Mouse (Mus musculus) erythroid progenitor cell, adult 5-6 weeks (primary cell): ENCODE data around the gene Dgkh. TPM values are rescaled to one million over a fixed set of nuclear protein-coding genes. Genes with fewer than 3 reads are reported as not detected.
"Not testable (repeated sequence)": the region's sequence is repeated elsewhere in the genome, so short reads cannot be mapped to it uniquely, and the experiment has no call there.

Experiments
- ATAC-seq: replicated peaks from 2 replicates; pipeline ENCODE4 v1.8.0; 2016; ENCODE audit warnings: moderate number of reproducible peaks, mild to moderate bottlenecking, moderate TSS enrichment, inconsistent platforms; ENCODE audit not compliant: poor library complexity, low FRiP score, severe bottlenecking
- total RNA-seq, 2 experiments: library from RNA; stranded (forward) in 1 of 2; stranded (reverse) in 1 of 2; fragments of 150-400 nt in 1 of 2; fragments of 186-747, 209-891 nt in 1 of 2; gene quantifications; 2 replicates each; pipeline versions ENCODE4 v1.2.3 to v1.2.4; 2015 to 2017; ENCODE audit warnings: low replicate concordance in 2 of 2

Dgkh gene
- total RNA-seq (2015; ENCODE audit: low replicate concordance) (0.84 and 1.1 TPM in 2 replicates), total RNA-seq (2017; ENCODE audit: low replicate concordance) (0.90 and 3.6 TPM in 2 replicates)

GRCm38 (mm10) chr14:78732617-78733312 lies at the start of gene Dgkh:
TSS of gene Dgkh (minus strand) at chr14:78732776.
- ATAC-seq: no peak

DNA sequence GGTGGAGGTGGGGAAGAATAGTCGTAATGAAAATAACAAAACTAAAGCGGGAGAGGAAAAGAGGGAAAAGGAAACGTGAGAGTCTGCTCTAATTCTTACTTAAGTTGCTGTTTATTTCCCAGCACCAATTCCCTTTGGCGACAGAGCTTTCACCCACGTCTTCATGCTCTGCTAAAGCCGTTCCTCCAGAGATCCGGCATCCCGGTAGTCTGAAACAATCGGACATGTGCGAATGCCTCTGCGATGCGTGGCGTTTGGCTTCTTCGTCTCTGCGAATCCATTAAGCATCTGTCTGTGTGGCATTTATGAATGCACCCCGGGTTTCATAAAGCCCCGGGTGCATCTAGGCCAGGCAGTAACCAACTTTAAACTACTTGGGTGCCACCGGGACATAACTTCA lies 44.6 kb upstream of the Dgkh start:
- ATAC-seq: no peak

DNA sequence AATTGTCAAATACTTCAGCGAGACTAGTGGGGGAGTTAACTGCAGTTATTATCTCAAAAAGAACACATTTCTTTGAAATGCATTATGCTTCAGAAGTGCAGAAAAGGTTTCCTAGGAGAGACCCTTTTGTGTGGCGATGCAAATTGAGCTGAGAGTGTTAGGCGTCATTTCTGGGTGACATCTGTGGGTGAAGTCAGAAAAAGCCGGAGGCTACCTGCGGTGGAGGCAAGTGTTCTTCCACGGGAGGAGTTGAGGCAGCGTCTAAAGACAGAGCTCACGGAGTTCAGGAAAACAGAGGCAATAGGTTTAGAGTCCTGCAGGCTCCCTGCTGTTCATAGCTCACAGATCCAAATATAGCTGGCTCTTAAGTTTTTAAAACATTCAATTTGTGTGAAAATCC lies 44.1 kb upstream of the Dgkh start:
- ATAC-seq: no peak

- no peak for ATAC-seq
Measured at GRCm38 (mm10) chr14:78775699-78776098, 43.1 kb upstream of the Dgkh start.

- ATAC-seq: no peak
Measured at GRCm38 (mm10) chr14:78775226-78775625, 42.6 kb upstream of the Dgkh start.

DNA sequence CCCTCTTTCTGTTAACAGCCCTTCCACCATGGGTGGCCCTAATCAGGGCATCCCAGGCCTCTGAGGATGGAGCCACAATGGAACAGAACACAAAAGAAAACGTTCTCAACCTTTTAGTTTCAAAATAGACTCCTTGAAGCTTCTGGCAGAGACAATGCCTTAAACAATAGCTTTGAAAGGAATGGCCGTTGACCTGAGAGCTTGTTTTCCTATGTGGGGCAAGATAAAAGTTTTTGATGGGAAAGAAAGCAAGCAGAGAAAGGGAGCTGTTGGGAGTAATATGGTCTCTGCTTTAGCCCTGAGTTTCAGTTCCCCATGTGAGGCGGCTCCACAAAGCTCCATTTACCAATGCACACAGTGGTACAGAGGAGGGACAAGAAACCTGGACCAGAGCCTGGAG lies 37.9 kb upstream of the Dgkh start:
- no peak for ATAC-seq

GRCm38 (mm10) chr14:78761064-78761463 lies 28.5 kb upstream of the Dgkh start:
- no peak for ATAC-seq

GRCm38 (mm10) chr14:78759491-78759890 lies 26.9 kb upstream of the Dgkh start:
- ATAC-seq: no peak

GRCm38 (mm10) chr14:78755316-78755715 lies 22.7 kb upstream of the Dgkh start:
- ATAC-seq: no peak

GRCm38 (mm10) chr14:78748692-78749091 lies 16.1 kb upstream of the Dgkh start:
- no peak for ATAC-seq

DNA sequence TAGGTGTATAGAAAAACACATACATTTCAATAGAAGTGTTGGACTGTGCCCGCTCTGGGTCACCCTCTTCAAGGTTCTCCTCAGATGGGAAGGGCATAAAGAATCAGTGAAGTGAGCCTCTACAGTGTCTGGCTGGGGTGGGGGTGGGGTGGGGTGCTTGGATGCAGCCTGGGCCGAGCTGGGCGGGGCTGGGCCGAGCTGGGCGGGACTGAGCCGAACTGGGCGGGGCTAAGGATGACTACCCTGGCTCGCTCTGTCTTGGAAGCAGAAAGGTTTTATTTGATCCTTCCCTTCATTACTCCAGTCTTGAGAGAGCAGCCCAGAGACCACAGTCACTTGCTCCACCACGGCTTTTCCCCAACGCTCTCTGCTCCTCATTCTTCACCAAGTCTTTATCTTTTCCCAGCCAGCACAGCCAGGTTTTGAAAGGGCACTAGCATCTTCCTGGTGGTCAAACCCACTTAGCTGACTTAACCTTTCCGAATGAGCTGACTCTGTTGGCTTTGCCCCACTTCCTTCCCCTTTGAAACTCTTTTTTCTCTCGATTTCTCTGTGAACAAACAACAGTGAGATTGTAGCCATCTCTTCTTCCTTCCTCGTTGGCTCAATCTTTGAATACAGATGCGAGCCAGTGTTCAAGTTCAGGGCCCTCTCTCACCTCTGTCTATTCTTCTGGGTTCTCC lies 15.5 kb upstream of the Dgkh start:
- ATAC-seq: no peak

- ATAC-seq: no peak
Measured at GRCm38 (mm10) chr14:78747454-78747853, 14.9 kb upstream of the Dgkh start.

GRCm38 (mm10) chr14:78734605-78735004 lies 2.0 kb upstream of the Dgkh start:
- no peak for ATAC-seq

GRCm38 (mm10) chr14:78734203-78734602 lies 1.6 kb upstream of the Dgkh start:
- ATAC-seq: not testable (repeated sequence)

- no peak for ATAC-seq
Measured at GRCm38 (mm10) chr14:78733366-78734076, 945 bp upstream of the Dgkh start.

DNA sequence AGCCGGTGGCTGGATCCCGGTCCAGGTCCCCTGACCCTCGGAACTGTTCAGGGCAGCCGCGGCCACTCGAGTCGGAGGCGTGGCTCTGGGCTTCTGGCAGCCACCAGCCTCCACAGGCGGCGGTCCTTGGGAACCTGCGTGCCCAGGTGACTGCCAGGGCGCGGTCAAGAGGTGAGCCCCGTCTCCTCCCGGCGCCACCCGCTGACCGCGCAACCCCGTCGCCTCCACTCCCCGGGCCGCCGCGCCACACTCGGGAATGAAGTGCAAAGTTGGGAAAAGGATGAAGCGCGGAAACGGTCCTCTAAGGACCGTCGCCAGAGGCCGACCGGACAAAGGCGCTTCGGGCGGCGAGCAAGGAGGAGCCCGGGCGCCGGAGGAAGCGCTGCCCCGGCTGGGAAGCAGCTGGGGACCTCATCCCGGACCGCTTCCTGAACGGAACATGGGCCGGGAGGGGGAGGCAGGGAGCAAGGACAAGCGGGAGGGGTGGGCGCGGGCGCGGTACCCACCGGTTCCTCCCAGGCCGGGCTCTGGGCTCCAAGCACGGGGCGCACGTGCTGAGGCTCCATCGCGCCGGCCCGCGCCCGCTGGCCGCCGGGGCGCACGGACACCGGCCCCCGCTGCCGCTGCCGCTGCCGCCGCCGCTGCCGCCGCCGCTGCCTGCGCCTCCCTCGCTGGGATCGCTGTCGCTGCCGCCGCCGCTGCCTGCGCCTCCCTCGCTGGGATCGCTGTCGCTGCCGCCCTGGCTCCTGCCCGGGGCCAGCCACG lies 542 bp downstream of the Dgkh start:
- no peak for ATAC-seq

DNA sequence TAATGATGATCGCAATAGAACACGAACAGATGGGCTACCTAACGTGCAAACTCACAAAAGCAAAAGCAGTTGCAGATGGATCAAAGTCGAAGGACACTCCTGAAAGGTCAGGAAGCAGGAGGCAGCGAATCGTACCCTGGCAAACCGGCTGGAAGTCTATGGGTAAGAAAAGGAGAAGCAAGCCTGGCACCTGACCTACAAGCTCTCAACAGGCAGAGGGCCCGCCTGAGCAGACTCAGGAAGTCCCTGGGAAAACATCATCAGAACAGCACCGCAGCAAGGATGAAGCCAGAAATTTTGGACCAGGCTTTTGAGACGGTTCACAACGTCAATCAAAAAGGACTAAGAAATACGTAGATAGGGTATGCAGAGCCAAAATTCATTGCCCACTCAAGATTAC lies 1.3 kb downstream of the Dgkh start:
- ATAC-seq: no peak

GRCm38 (mm10) chr14:78725976-78726375 lies 6.6 kb downstream of the Dgkh start:
- ATAC-seq: no peak

DNA sequence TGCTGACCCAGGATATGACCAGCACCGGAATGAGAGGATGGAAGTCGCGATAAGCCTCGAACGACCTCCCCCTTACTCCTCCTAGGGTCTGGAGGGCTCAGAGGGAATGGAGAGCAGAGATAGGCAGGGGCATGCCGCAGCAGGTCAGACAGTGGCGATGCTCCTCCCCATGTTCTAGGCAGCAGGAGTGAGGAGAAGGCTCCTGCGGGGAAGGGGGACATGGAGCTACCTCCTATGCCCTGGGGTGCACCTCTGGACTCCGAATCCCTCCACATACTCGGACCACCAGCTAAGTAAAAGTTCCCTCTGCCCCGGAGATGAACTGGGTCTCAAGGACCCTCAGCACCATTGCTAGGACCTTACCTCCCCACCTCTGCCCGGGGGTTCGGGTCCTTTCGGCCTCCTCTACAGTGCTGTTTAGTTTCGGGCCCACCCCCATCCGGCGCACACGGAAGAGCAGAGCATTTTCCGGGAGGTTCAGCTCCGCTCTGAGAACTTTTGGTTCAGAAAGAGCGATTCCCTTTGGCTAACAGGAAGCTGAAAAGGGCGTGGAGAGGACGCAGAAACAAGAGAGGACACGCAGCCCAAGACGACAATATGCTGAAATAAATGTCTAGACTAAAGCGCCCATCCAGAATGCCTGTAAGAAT lies 7.1 kb downstream of the Dgkh start:
- no peak for ATAC-seq
